Mouse (Mus musculus) heart, embryonic 14.5 days (tissue): ENCODE measurements around the gene Psenen. TPM values are rescaled to one million over a fixed set of nuclear protein-coding genes. Genes with fewer than 3 reads are reported as not detected.
A peak's percentile ranks its signal among the peaks of the same experiment; 100 is the strongest.

Experiments used
- ATAC-seq: fragments of 200-750 bp; cut with Nextera tagmentation; 2 replicates; pipeline ENCODE4 v1.8.0; 2017; ENCODE audit warnings: low read depth, moderate TSS enrichment; ENCODE audit not compliant: insufficient number of reproducible peaks, insufficient read depth, low FRiP score
- H3K27ac ChIP-seq, 2 experiments: fragments of 200-500 bp in 1 of 2; fragments of 300-500 bp in 1 of 2; sonication (generic) in 1 of 2; replicated peaks in 1 of 2; 2 replicates each; pipeline ENCODE4 v1.5.1; 2012 to 2014; ENCODE audit warnings: low read depth in 2 of 2, low read length in 2 of 2, control low read depth in 1 of 2, mild to moderate bottlenecking in 1 of 2, mixed read lengths in 1 of 2; ENCODE audit not compliant: control insufficient read depth in 1 of 2, insufficient read depth in 1 of 2
- H3K27me3 ChIP-seq: fragments of 300-500 bp; sonication (generic); 2 replicates; pipeline ENCODE4 v1.6.1; 2014; ENCODE audit warnings: mild to moderate bottlenecking, low read length, control low read depth; ENCODE audit not compliant: control insufficient read depth, insufficient read depth
- H3K36me3 ChIP-seq: fragments of 300-500 bp; sonication (generic); 2 replicates; pipeline ENCODE4 v1.6.1; 2014; ENCODE audit warnings: mild to moderate bottlenecking, control low read depth, low read length, mixed read lengths; ENCODE audit not compliant: control insufficient read depth, insufficient read depth
- H3K4me1 ChIP-seq, 2 experiments: fragments of 200-500 bp in 1 of 2; fragments of 300-500 bp in 1 of 2; sonication (generic) in 1 of 2; 2 replicates each; pipeline ENCODE4 v1.6.1; 2012 to 2014; ENCODE audit warnings: low read length in 2 of 2, control low read depth in 1 of 2, mixed read lengths in 1 of 2; ENCODE audit not compliant: control insufficient read depth in 2 of 2, insufficient read depth in 2 of 2
- H3K4me2 ChIP-seq: fragments of 300-500 bp; sonication (generic); 2 replicates; pipeline ENCODE4 v1.6.1; 2014; ENCODE audit warnings: mild to moderate bottlenecking, low read length
- H3K4me3 ChIP-seq, 2 experiments: fragments of 200-500 bp in 1 of 2; fragments of 300-500 bp in 1 of 2; sonication (generic) in 1 of 2; 2 replicates each; pipeline ENCODE4 v1.5.1; 2012 to 2014; ENCODE audit warnings: low read length in 2 of 2, mild to moderate bottlenecking in 2 of 2, control low read depth in 1 of 2, low read depth in 1 of 2, moderate library complexity in 1 of 2; ENCODE audit not compliant: control insufficient read depth in 1 of 2, insufficient read depth in 1 of 2
- H3K9ac ChIP-seq: fragments of 300-500 bp; sonication (generic); 2 replicates; pipeline ENCODE4 v1.6.1; 2014; ENCODE audit warnings: mild to moderate bottlenecking, low read length
- H3K9me3 ChIP-seq: fragments of 300-500 bp; sonication (generic); 2 replicates; pipeline ENCODE4 v1.6.1; 2016; ENCODE audit warnings: low read length, control low read depth; ENCODE audit not compliant: control insufficient read depth
- WGBS: fragments of 180-500 bp; shearing (Covaris S2); extraction: QIAGEN DNeasy Blood & Tissue Kit; methylation state at CpG from one replicate; pipeline ENCODE4 v1.1.7; 2014; 5-methylcytosine and 5-hydroxymethylcytosine counted together
- polyA plus RNA-seq: library from polyadenylated mRNA; unstranded; fragments of >200 nt; fragmentation: Nextera tagmentation; extraction: Ambion mirVana; gene quantifications from 2 replicates; pipeline ENCODE4 v1.2.1, GENCODE M21; 2014

Psenen gene
- polyA plus RNA-seq, 1 experiment from 2014 or later: 107 TPM

- peaks cover 9 to 11% of the 10 kb centered on the region in 2 experiments for H3K4me1 ChIP-seq
- H3K27ac ChIP-seq: no peak overlapping the region
- no peaks in the 10 kb centered on the region for H3K27me3 ChIP-seq
- WGBS: 18% methylated on average over 3 of the region's 3 CpGs
- no peaks in the 10 kb centered on the region for H3K9me3 ChIP-seq
- no peaks in the 10 kb centered on the region for H3K36me3 ChIP-seq
- no peak overlapping the region for H3K4me2 ChIP-seq
- ATAC-seq: no peak
- no peak overlapping the region for H3K4me3 ChIP-seq
- no peak overlapping the region for H3K9ac ChIP-seq
Measured at GRCm38 (mm10) chr7:30602583-30602982, 39.2 kb upstream of the Psenen start.

GRCm38 (mm10) chr7:30600651-30601050 lies 37.2 kb upstream of the Psenen start:
- Histone ChIP-seq H3K4me2 (peak overlapping the region; percentile 48; the same call in 1 of the 2 replicates), H3K9ac (peak overlapping the region; percentile 52; the same call in 1 of the 2 replicates), H3K27me3 (no peaks in the 10 kb centered on the region), H3K36me3 (no peaks in the 10 kb centered on the region), H3K4me3 (no peak overlapping the region), H3K9me3 (no peaks in the 10 kb centered on the region), H3K27ac (peak overlapping the region in 1 of 2 experiments; percentile 19; a peak in 1 of 4 replicates), H3K4me1 (peaks cover 9 to 11% of the 10 kb centered on the region in 2 experiments)
- WGBS: 63% methylated on average over 7 of the region's 7 CpGs
- 0 out of 2 replicates have a peak, but pooled peaks have one; percentile 10 for ATAC-seq

GRCm38 (mm10) chr7:30599933-30600353 lies 36.5 kb upstream of the Psenen start:
- H3K27ac ChIP-seq: peak overlapping the region in 1 of 2 experiments; percentile 19; a peak in 2 of 4 replicates
- no peaks in the 10 kb centered on the region for H3K36me3 ChIP-seq
- no peaks in the 10 kb centered on the region for H3K27me3 ChIP-seq
- H3K9me3 ChIP-seq: no peaks in the 10 kb centered on the region
- ATAC-seq: peak; percentile 86
- H3K4me2 ChIP-seq: peak overlapping the region; percentile 48
- H3K4me3 ChIP-seq: no peak overlapping the region
- peaks cover 9 to 11% of the 10 kb centered on the region in 2 experiments for H3K4me1 ChIP-seq
- H3K9ac ChIP-seq: peak overlapping the region; percentile 52; the same call in 1 of the 2 replicates
- under 1% methylated on average over 16 of the region's 16 CpGs for WGBS

GRCm38 (mm10) chr7:30598786-30599185 lies 35.4 kb upstream of the Psenen start, which contains the start of gene Zbtb32:
Gene Zbtb32 (minus strand): TSS chr7:30598909.
- Histone ChIP-seq H3K36me3 (no peaks in the 10 kb centered on the region), H3K9me3 (no peaks in the 10 kb centered on the region), H3K9ac (no peak within 1 kb of the TSS), H3K4me1 (peaks cover 9 to 11% of the 10 kb centered on the region in 2 experiments), H3K4me3 (no peak within 1 kb of the TSS), H3K27me3 (peaks cover 5% of the 10 kb centered on the region), H3K27ac (no peak within 1 kb of the TSS; a peak in 1 of 4 replicates), H3K4me2 (peak within 1 kb of the TSS; percentile 42)
- ATAC-seq: no peak
- 92% methylated on average over 12 of the region's 12 CpGs for WGBS

- whole genome bisulfite sequencing: 76% methylated on average over 5 of the region's 5 CpGs
- Histone ChIP-seq H3K27me3 (peaks cover 5% of the 10 kb centered on the region), H3K36me3 (no peaks in the 10 kb centered on the region), H3K9ac (no peak overlapping the region), H3K9me3 (no peaks in the 10 kb centered on the region), H3K4me1 (peaks cover 7 to 11% of the 10 kb centered on the region in 2 experiments), H3K4me3 (no peak overlapping the region), H3K27ac (no peak overlapping the region), H3K4me2 (no peak overlapping the region)
- no peak for ATAC-seq
Measured at GRCm38 (mm10) chr7:30596811-30597210, 33.4 kb upstream of the Psenen start.

GRCm38 (mm10) chr7:30596093-30596492 lies 32.7 kb upstream of the Psenen start:
- no peak for ATAC-seq
- Histone ChIP-seq H3K4me1 (peaks cover 7 to 11% of the 10 kb centered on the region in 2 experiments), H3K4me3 (no peak overlapping the region), H3K36me3 (no peaks in the 10 kb centered on the region), H3K4me2 (no peak overlapping the region), H3K27me3 (peaks cover 5% of the 10 kb centered on the region), H3K9ac (no peak overlapping the region), H3K9me3 (no peaks in the 10 kb centered on the region), H3K27ac (no peak overlapping the region)
- WGBS: 69% methylated on average over 5 of the region's 5 CpGs

- peaks cover 0 to 6% of the 10 kb centered on the region in 2 experiments; a peak in 3 of 4 replicates for H3K4me1 ChIP-seq
- H3K27ac ChIP-seq: no peak overlapping the region
- H3K36me3 ChIP-seq: no peaks in the 10 kb centered on the region
- H3K4me3 ChIP-seq: no peak overlapping the region
- peaks cover 5% of the 10 kb centered on the region for H3K27me3 ChIP-seq
- H3K4me2 ChIP-seq: no peak overlapping the region
- H3K9me3 ChIP-seq: no peaks in the 10 kb centered on the region
- H3K9ac ChIP-seq: no peak overlapping the region
- ATAC-seq: no peak
- 58% methylated on average over 4 of the region's 4 CpGs for WGBS
Measured at GRCm38 (mm10) chr7:30594510-30595024, 31.1 kb upstream of the Psenen start.
